Mouse (Mus musculus): ENCODE measurements at regions not wholly inside any gene's neighbourhood (a gene's known extent, or its start where the extent isn't known, plus 50 kb on each side); places are given as distances from the start of the nearest gene placed in this dataset.

GRCm38 (mm10) chr8:7691355-7691996, 969.6 kb downstream of the Efnb2 start:
- DNase-seq (ENCODE audit: low read depth, low spot score) = no peak
- WGBS = 88% methylated on average over 2 of the region's 2 CpGs

DNA sequence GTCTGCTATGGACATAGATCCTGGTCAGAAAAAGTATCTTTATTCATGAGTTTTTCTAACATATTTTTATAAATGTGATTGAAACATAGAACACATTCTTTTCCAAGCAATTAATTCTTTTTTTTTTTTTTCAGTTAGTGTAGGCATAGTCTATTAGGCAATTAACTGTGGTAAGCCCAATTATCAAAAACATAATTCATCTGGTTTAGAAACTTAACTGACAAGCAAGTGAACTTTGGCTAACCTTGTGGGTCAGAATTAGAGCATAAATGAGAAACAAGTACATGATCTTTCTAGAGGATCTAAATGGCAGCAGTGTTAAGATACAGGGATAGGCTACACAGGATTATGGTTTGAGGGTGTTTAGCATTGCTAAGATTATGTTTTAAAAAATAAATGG, 1007.2 kb downstream of the Efnb2 start:
- no peak for DNase-seq (ENCODE audit: low read depth, low spot score)
